Mouse (Mus musculus): ENCODE results near the gene Nat8f2.

DNA sequence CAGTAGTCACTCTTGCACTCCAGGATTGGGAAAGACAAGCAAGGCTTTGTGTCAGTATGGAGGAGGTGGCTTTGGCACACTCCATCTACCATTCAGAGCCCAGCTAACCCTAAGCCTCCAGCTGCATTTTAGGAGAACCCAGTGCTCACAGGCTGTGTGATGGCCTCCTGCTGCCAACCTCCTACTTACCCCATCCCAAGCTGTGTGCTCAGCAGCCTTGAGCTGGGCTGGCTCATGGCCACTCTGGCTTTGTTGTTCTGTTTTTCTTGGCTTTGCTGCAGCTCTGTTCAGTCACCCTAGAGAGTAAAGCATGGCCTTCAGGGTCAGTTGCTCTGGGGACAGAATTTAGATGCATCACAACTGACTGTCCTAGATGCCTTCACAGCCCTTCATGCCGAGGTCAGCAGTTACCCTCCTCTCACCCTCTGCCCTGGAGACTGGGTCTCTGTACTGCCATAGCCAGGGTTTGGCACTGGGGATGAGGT lies 12.7 kb downstream of the Nat8f2 start:
- TF ChIP-seq CTCF (IDR thresholded peaks at IDR 0.05; ENCODE audit: control insufficient read depth, insufficient read depth, low read length) = no peak
- TF ChIP-seq POLR2A (IDR thresholded peaks at IDR 0.05; ENCODE audit: borderline replicate concordance, control insufficient read depth, low read depth, low read length) = no peak
